Mouse (Mus musculus) heart, embryonic 15.5 days (tissue): ENCODE results near the gene Bahcc1. TPM values are rescaled to one million over a fixed set of nuclear protein-coding genes. Genes with fewer than 3 reads are reported as not detected.

Experiments used
- ATAC-seq: fragments of 200-750 bp; cut with Nextera tagmentation; replicated peaks from 2 replicates; pipeline ENCODE4 v1.8.0; 2017; ENCODE audit warnings: low read depth, moderate TSS enrichment; ENCODE audit not compliant: insufficient number of reproducible peaks, insufficient read depth, low FRiP score
- H3K27ac ChIP-seq: fragments of 300-500 bp; sonication (generic); 2 replicates; pipeline ENCODE4 v1.5.1; 2015; ENCODE audit warnings: mild to moderate bottlenecking, inconsistent platforms
- H3K27me3 ChIP-seq: fragments of 300-500 bp; sonication (generic); 2 replicates; pipeline ENCODE4 v1.6.1; 2015; ENCODE audit warnings: inconsistent platforms
- H3K36me3 ChIP-seq: fragments of 300-500 bp; sonication (generic); 2 replicates; pipeline ENCODE4 v1.6.1; 2015; ENCODE audit warnings: mild to moderate bottlenecking, inconsistent platforms
- H3K4me1 ChIP-seq: fragments of 300-500 bp; sonication (generic); replicated peaks from 2 replicates; pipeline ENCODE4 v1.6.1; 2015; ENCODE audit warnings: inconsistent platforms
- H3K4me2 ChIP-seq: fragments of 300-500 bp; sonication (generic); 2 replicates; pipeline ENCODE4 v1.6.1; 2015; ENCODE audit warnings: inconsistent platforms, mild to moderate bottlenecking, moderate library complexity
- H3K4me3 ChIP-seq: fragments of 300-500 bp; sonication (generic); 2 replicates; pipeline ENCODE4 v1.5.1; 2015; ENCODE audit warnings: mild to moderate bottlenecking, inconsistent platforms
- H3K9ac ChIP-seq: fragments of 300-500 bp; sonication (generic); 2 replicates; pipeline ENCODE4 v1.6.1; 2015; ENCODE audit warnings: mild to moderate bottlenecking, inconsistent platforms
- H3K9me3 ChIP-seq: fragments of 300-500 bp; sonication (generic); replicated peaks from 2 replicates; pipeline ENCODE4 v1.6.1; 2016; ENCODE audit warnings: inconsistent platforms
- WGBS: fragments of 180-500 bp; shearing (Covaris S2); methylation state at CpG from one replicate; pipeline ENCODE4 v1.1.7; 2015; ENCODE audit warnings: mixed read lengths; 5-methylcytosine and 5-hydroxymethylcytosine counted together
- polyA plus RNA-seq: library from polyadenylated mRNA; unstranded; fragments of >200 nt; fragmentation: Nextera tagmentation; extraction: Ambion mirVana; gene quantifications from 2 replicates; pipeline ENCODE4 v1.2.1, GENCODE M21; 2015

Gene Bahcc1
- polyA plus RNA-seq, 1 experiment from 2014 or later, result 4.2 TPM

DNA sequence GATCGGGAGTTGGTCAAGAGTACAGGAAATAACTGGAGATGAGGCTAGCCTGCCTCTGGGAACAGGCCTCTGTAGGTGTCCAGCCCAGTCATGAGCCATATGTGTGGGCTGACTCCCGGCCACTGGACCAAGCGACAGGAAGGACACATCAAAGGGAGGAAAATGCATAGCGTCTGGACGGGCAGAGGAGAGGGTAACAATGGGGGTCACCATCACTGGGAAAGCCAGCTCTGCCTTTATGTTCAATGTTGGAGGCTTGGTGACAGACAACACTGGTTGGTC is 74.3 kb downstream of the Bahcc1 start:
- no peak overlapping the region for H3K4me3 ChIP-seq
- no peak for ATAC-seq
- H3K27me3 ChIP-seq, result no peaks in the 10 kb centered on the region
- H3K9me3 ChIP-seq, result no peaks in the 10 kb centered on the region
- 26% methylated on average over 5 of the region's 5 CpGs for WGBS
- no peak overlapping the region for H3K4me2 ChIP-seq
- peaks cover 55% of the 10 kb centered on the region for H3K4me1 ChIP-seq
- 0 out of 2 replicates have a peak overlapping the region, but pooled peaks have one; percentile 21 for H3K27ac ChIP-seq
- H3K36me3 ChIP-seq, result no peaks in the 10 kb centered on the region
- H3K9ac ChIP-seq, result no peak overlapping the region

DNA sequence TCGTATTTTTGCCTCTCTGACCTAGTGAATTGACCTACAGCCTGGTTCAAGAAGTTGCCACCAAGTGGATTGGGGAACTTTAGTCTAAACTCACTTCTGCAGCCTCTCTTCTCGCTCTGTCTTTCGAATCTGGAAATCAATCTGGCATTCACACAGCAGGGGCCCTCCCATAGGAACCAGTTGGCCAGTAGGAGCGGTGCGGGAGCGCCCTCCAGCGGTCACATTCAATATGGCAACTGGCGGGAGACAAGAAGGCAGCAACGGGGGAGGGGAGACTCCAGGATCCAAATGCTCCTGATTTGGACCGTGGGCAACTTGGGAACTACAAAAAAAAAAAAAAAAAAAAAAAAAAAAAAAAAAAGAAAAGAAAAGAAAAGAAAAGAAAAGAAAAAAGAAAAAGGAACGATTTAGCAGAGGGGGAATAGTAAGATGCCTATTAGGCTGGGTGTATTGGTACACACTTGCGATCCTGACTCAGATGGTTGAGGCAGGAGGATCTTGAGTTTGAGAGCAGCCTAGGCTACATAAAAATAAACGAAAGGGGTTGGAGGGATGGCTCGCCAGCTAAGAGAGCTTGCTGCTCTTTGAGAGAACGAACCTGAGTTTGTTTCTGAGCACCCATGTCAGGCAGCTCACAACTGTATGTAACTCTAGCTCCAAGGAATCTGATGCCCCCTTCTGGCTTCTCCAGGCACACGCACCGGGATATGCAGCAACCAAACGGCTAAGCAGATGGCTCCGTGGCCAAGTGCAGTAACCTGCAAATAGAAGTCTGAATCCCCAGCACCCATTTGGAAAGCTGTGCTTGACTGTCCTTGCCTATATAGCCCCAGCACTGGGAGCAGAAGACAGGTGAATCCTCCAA is 75.1 kb downstream of the Bahcc1 start:
- 8% methylated on average over 19 of the region's 19 CpGs for WGBS
- H3K4me2 ChIP-seq, result peak overlapping the region; percentile 16; the same call in 1 of the 2 replicates
- H3K36me3 ChIP-seq, result no peaks in the 10 kb centered on the region
- no peaks in the 10 kb centered on the region for H3K9me3 ChIP-seq
- peaks cover 55% of the 10 kb centered on the region for H3K4me1 ChIP-seq
- no peak for ATAC-seq
- H3K27ac ChIP-seq, result peak overlapping the region; percentile 21; the same call in 1 of the 2 replicates
- no peak overlapping the region for H3K4me3 ChIP-seq
- no peak overlapping the region for H3K9ac ChIP-seq
- H3K27me3 ChIP-seq, result no peaks in the 10 kb centered on the region

DNA sequence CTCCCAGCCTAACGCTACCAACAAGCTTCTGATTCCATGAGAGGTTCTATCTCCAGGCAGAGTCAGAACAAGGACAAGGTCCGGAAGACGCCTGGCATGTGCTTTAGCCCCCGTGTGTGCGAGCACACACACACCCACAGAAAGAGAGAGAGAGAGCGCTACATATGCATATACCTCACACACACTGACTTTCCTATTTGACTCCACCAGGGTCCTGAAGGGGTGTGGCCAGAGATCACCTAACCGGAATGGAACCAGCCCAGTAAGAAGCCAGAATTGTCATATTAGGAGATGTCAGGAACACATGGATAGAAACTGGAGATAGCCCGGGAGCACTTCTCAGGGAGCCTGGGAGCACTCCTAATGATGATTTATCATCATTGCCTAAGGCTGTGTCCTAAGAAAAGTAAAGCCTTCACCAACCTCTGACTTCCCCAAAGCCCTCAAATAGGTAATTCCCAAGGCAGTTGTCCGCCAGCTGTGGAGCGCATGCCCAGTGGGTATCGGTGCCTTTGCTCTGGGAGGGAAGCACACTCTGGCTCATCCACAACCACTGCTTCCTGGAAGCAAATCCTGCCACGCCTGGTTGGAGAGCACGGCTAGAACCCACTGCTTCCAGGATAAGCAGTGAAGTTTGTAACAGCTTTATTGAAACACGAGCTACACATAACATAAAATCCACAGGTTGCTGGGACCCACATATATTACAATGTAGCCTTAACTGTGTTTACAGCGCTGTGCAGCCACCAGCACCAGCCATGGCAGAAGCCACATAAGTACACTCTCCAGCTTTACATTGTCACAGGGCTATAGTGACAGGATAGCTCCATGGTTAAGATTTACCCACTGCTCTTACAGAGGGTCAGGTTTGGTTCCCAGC is 75.9 kb downstream of the Bahcc1 start:
- Histone ChIP-seq H3K36me3 (no peaks in the 10 kb centered on the region), H3K4me3 (no peak overlapping the region), H3K9ac (no peak overlapping the region)

DNA sequence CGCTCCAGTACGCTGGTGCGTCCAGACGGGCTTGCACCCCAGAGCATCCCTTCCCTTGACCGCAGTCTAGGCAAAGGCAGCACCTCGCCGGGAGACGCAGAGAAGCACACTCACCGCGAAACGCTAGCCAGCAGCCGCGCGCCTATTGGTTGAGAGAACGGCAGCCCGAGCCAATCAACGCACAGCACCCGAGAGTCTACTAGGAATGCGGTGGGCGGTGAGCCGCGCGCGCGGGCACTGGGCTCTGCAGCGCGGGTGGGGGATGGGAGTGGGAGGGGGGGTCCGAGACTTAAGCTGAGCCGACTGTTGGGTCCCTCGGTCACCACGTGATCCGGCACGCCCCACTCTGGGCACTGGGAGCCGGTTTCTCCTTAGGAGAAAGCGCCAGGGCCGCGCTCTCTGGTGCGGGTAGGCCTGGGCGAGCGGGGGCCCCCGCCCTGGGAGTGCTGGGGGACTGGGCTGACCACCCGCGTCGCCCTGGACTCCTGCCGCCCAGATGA is 78.1 kb downstream of the Bahcc1 start:
- Histone ChIP-seq H3K27me3 (no peaks in the 10 kb centered on the region), H3K4me1 (peaks cover 53% of the 10 kb centered on the region), H3K9ac (peak overlapping the region; percentile 67), H3K9me3 (no peaks in the 10 kb centered on the region), H3K36me3 (no peaks in the 10 kb centered on the region), H3K4me3 (peak overlapping the region; percentile 51), H3K4me2 (peak overlapping the region; percentile 85), H3K27ac (peak overlapping the region; percentile 89)
- WGBS, result 3% methylated on average over 45 of the region's 45 CpGs
- peak; percentile 87 for ATAC-seq

More for the DNA sequence above, 75.9 kb downstream of the Bahcc1 start:
- H3K4me2 ChIP-seq, result peak overlapping the region; percentile 16; the same call in 1 of the 2 replicates
- no peaks in the 10 kb centered on the region for H3K9me3 ChIP-seq
- 54% methylated on average over 15 of the region's 15 CpGs for WGBS
- peaks cover 53% of the 10 kb centered on the region for H3K4me1 ChIP-seq
- H3K27me3 ChIP-seq, result no peaks in the 10 kb centered on the region
- no peak overlapping the region for H3K27ac ChIP-seq
- no peak for ATAC-seq

DNA sequence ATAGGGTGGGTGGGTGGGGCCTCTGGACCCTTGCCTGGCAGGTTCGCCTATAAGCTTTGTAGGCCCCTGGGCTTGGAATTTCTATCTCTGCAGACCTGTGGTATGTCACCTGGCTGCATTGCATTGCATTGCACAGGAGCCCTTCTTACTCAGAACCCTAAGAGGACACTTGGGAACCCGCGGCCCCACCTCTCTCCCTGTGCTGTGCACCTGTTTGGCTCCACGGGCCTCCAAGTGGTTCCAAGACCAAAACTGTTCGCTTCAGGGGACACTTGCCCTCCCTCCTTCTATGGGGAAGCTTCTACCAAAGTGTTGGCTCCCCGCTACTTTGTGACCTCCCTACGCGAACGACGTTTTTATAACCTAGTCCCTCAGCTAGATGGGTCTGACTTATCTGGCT is 78.8 kb downstream of the Bahcc1 start:
- Histone ChIP-seq H3K4me1 (peaks cover 47% of the 10 kb centered on the region), H3K27ac (peak overlapping the region; percentile 89), H3K36me3 (no peaks in the 10 kb centered on the region), H3K9ac (peak overlapping the region; percentile 67), H3K4me2 (peak overlapping the region; percentile 85), H3K27me3 (no peaks in the 10 kb centered on the region), H3K9me3 (no peaks in the 10 kb centered on the region), H3K4me3 (peak overlapping the region; percentile 51)
- ATAC-seq, result no peak
- WGBS, result 54% methylated on average over 10 of the region's 10 CpGs

- no peak overlapping the region for H3K4me3 ChIP-seq
- H3K9ac ChIP-seq, result no peak overlapping the region
- H3K4me2 ChIP-seq, result no peak overlapping the region; the same call in 1 of the 2 replicates
- ATAC-seq, result no peak
- peak overlapping the region; percentile 89 for H3K27ac ChIP-seq
- no peaks in the 10 kb centered on the region for H3K36me3 ChIP-seq
- H3K27me3 ChIP-seq, result no peaks in the 10 kb centered on the region
- no peaks in the 10 kb centered on the region for H3K9me3 ChIP-seq
- 82% methylated on average over 6 of the region's 6 CpGs for WGBS
- H3K4me1 ChIP-seq, result peaks cover 47% of the 10 kb centered on the region
Observed at GRCm38 (mm10) chr11:120312069-120312468, 79.3 kb downstream of the Bahcc1 start.

DNA sequence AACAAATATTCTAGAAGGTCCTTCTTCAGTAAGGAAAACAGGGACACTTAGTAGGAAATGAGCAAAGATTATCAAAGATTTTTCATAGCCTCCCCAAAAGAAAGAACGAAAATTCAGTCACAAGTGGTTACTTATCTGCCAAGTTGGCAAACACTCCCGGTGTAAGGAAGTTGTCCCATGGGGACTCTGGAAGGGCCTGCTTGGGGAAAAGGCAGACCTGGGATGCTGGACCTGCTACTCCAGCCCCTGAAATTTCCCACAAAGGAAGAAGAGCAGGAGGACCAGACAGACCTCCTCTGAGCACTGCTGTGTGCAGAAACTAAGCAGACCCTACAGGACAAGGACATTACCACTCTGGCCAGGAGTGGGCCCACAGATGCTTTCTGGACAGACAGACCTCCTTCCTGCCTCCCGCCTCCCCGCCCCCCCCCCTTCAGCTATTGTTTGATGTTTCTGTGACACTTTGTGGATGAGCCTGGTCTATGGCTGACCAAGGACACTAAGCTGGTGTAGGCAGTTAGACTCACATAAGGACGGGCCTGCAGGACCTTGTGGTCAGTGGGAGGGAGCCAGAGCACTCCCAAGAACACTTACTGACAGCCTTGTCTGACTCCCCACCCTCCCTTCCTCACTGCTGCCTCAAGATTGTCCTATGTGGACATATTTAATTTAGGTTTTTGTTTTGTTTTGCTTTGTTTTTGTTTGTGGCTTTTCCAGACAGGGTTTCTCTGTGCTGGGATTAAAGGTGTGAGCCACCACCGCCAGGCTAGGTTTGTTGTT is 81.3 kb downstream of the Bahcc1 start:
- no peak overlapping the region for H3K4me2 ChIP-seq
- no peak for ATAC-seq
- no peaks in the 10 kb centered on the region for H3K36me3 ChIP-seq
- H3K9me3 ChIP-seq, result no peaks in the 10 kb centered on the region
- H3K4me3 ChIP-seq, result no peak overlapping the region
- H3K27me3 ChIP-seq, result no peaks in the 10 kb centered on the region
- no peak overlapping the region for H3K9ac ChIP-seq
- 55% methylated on average over 6 of the region's 6 CpGs for WGBS
- peaks cover 46% of the 10 kb centered on the region for H3K4me1 ChIP-seq
- no peak overlapping the region for H3K27ac ChIP-seq

DNA sequence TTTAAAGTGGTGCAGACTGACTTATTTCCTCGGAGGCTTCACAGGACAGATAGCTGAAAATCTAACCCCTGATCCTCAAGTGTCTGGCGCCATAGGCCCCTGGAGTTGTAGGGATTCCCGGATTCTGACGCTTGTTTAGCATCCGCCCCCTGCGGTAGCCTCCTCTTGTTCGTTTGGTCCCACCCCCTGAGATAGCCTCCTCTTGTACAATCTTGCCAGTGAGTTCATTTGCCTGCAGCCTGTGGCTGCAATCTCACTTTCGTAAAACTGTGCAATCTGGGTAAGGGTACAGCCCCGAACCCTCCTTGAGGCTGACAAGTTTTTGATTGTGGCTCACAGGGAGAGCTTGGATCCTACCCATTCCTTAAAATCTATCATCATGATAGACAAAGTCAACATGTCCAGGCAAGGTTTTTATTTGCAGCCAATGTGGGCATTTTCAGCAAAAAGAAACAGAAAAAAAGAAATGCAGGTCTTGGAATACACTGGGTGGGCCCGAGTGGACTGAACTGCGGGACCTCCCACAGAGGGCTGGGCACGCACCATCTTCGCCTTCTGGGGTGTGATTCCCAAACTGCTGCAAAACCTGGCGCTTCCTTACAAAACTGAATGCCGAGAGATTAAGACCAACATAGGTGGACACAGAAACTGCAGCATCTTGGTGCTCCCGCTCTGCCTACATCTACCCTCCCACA is 82.1 kb downstream of the Bahcc1 start:
- peaks cover 46% of the 10 kb centered on the region for H3K4me1 ChIP-seq
- H3K27ac ChIP-seq, result peak overlapping the region; percentile 100
- H3K9ac ChIP-seq, result peak overlapping the region; percentile 65
- H3K4me3 ChIP-seq, result no peak overlapping the region
- H3K9me3 ChIP-seq, result no peaks in the 10 kb centered on the region
- peak overlapping the region; percentile 88 for H3K4me2 ChIP-seq
- no peaks in the 10 kb centered on the region for H3K36me3 ChIP-seq
- H3K27me3 ChIP-seq, result no peaks in the 10 kb centered on the region
- ATAC-seq, result no peak
- WGBS, result 52% methylated on average over 16 of the region's 16 CpGs

GRCm38 (mm10) chr11:120315416-120315761 is 82.6 kb downstream of the Bahcc1 start:
- no peaks in the 10 kb centered on the region for H3K27me3 ChIP-seq
- peak overlapping the region; percentile 58 for H3K4me3 ChIP-seq
- ATAC-seq, result no peak
- peak overlapping the region; percentile 100 for H3K27ac ChIP-seq
- peak overlapping the region; percentile 88 for H3K4me2 ChIP-seq
- 36% methylated on average over 4 of the region's 4 CpGs for WGBS
- peak overlapping the region; percentile 65 for H3K9ac ChIP-seq
- H3K4me1 ChIP-seq, result peaks cover 42% of the 10 kb centered on the region
- H3K9me3 ChIP-seq, result no peaks in the 10 kb centered on the region
- H3K36me3 ChIP-seq, result no peaks in the 10 kb centered on the region

GRCm38 (mm10) chr11:120315832-120316689 is 83.3 kb downstream of the Bahcc1 start:
- Histone ChIP-seq H3K4me2 (peak overlapping the region; percentile 88), H3K27me3 (no peaks in the 10 kb centered on the region), H3K27ac (peak overlapping the region; percentile 100), H3K36me3 (no peaks in the 10 kb centered on the region), H3K4me1 (peaks cover 37% of the 10 kb centered on the region), H3K9ac (peak overlapping the region; percentile 65), H3K9me3 (no peaks in the 10 kb centered on the region), H3K4me3 (peak overlapping the region; percentile 58)
- peak; percentile 96 for ATAC-seq
- WGBS, result 10% methylated on average over 37 of the region's 37 CpGs
